Mouse (Mus musculus): Measurements from ENCODE around the gene Higd2a. TPM values are rescaled to one million over a fixed set of nuclear protein-coding genes. Genes with fewer than 3 reads are reported as not detected.

Higd2a gene
- total and polyA plus RNA-seq, 3 experiments = 51.6 to 106 (median 86.0) TPM

DNA sequence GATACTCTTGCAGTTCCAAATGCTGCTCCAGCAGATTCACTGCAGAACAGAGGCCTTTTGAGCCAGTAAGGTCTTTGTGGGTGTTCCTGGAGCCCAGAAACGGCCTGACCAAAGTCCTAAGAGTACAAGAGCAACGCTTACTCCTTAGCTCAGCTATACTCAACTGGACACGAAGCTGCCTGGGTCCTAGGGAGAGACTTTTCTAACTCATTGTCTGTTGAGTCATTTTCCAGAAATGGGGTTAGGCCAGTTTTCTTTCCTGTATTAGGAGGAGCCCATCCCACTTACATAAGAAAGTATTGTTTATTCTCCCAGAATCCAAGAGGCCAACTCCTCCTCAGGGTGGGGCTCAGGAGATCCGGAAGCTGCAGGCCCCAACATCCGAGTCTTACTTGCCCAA, 15.4 kb downstream of the Higd2a start:
- H3K4me2 ChIP-seq (ENCODE audit: insufficient read depth, low read depth, poor library complexity, severe bottlenecking) = no peak overlapping the region
- no peak overlapping the region for H3K9ac ChIP-seq (ENCODE audit: insufficient read depth, low read depth)
- no peaks in the 10 kb centered on the region for H3K79me2 ChIP-seq (replicated peaks; ENCODE audit: control insufficient read depth, extremely low read depth, insufficient read depth, poor library complexity, severe bottlenecking)
- dilution Hi-C loops (cut with MboI; ENCODE audit: extremely low pct_ligation_motif_present, extremely low pct_unique_long_range_greater_than_20kb, low sequenced_read_pairs) = no loop called here
- H3K27me3 ChIP-seq (replicated peaks) = no peaks in the 10 kb centered on the region
- H3K36me3 ChIP-seq (replicated peaks in 1 of 2; ENCODE audit: control insufficient read depth in 1 of 2, insufficient read depth in 1 of 2, low read length in 1 of 2) = peaks cover 0 to 24% of the 10 kb centered on the region in 2 experiments
- no peaks in the 10 kb centered on the region for H3K9me3 ChIP-seq (replicated peaks; ENCODE audit: low read length)
- TF ChIP-seq BHLHE40 (IDR thresholded peaks at IDR 0.05; ENCODE audit: low read depth, low read length) = no peak
- TF ChIP-seq POLR2A (IDR thresholded peaks at IDR 0.05; ENCODE audit: low read depth, low read length) = no peak
- no peak for TF ChIP-seq CHD1 (IDR thresholded peaks at IDR 0.05; ENCODE audit: low read depth, low read length)
- no peak for TF ChIP-seq ELF1 (IDR thresholded peaks at IDR 0.05; ENCODE audit: low read depth, low read length)
- no peak for TF ChIP-seq PAX5 (IDR thresholded peaks at IDR 0.05; ENCODE audit: low read length)
- no peak for TF ChIP-seq UBTF (IDR thresholded peaks at IDR 0.05; ENCODE audit: low read depth, low read length)
- no peak for TF ChIP-seq MEF2A (IDR thresholded peaks at IDR 0.05; ENCODE audit: borderline replicate concordance, low read depth, low read length)
- TF ChIP-seq POLR2AphosphoS2 (IDR thresholded peaks at IDR 0.05; ENCODE audit: low read depth, low read length) = no peak
- no peak for TF ChIP-seq IRF4 (IDR thresholded peaks at IDR 0.05; ENCODE audit: low read depth, low read length)
- TF ChIP-seq MAX (IDR thresholded peaks at IDR 0.05; ENCODE audit: low read length) = no peak
- DNase-seq (ENCODE audit: extremely low read depth) = no peak
- in situ Hi-C loops (cut with MboI; ENCODE audit: low pct_ligation_motif_present, low pct_unique_long_range_greater_than_20kb, low sequenced_read_pairs) = no loop called here
- H3K4me3 ChIP-seq (replicated peaks in 1 of 3; ENCODE audit: low read depth in 2 of 3, low read length in 2 of 3, poor library complexity in 1 of 3) = no peak overlapping the region
- peaks cover 0 to under 1% of the 10 kb centered on the region in 2 experiments; a peak in 1 of 4 replicates for H3K4me1 ChIP-seq (ENCODE audit: control insufficient read depth in 1 of 2, insufficient read depth in 2 of 2)
- H3K27ac ChIP-seq (ENCODE audit: insufficient read depth, low read depth) = no peak overlapping the region

DNA sequence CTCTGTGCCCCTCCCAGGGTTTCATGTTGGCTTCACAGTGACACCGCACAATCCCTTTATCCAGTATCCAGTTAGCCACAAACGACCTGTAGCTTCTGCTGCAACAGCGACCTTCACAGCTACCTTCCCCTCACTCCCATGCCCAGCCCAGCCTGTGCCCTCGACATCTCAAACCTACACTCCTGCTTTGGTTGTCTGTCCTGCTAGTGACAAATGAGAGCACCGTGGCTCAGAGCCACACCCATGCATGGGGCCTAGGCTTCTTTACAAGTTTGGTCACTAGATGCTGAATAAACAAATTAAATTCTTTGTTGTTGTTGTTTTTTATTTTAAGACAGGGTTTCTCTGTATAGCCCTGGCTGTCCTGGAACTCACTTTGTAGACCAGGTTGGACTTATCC, 17.2 kb downstream of the Higd2a start:
- Histone ChIP-seq H3K27ac (ENCODE audit: insufficient read depth, low read depth) (no peak overlapping the region), H3K4me2 (ENCODE audit: insufficient read depth, low read depth, poor library complexity, severe bottlenecking) (no peak overlapping the region), H3K9ac (ENCODE audit: insufficient read depth, low read depth) (no peak overlapping the region)

More for the DNA sequence above, 17.2 kb downstream of the Higd2a start:
- Histone ChIP-seq H3K36me3 (replicated peaks in 1 of 2; ENCODE audit: control insufficient read depth in 1 of 2, insufficient read depth in 1 of 2, low read length in 1 of 2) (peaks cover 0 to 18% of the 10 kb centered on the region in 2 experiments), H3K79me2 (replicated peaks; ENCODE audit: control insufficient read depth, extremely low read depth, insufficient read depth, poor library complexity, severe bottlenecking) (no peaks in the 10 kb centered on the region), H3K4me1 (ENCODE audit: control insufficient read depth in 1 of 2, insufficient read depth in 2 of 2) (peaks cover 0 to 10% of the 10 kb centered on the region in 2 experiments; a peak in 2 of 4 replicates), H3K4me3 (replicated peaks in 1 of 3; ENCODE audit: low read depth in 2 of 3, low read length in 2 of 3, poor library complexity in 1 of 3) (no peak overlapping the region), H3K27me3 (replicated peaks) (no peaks in the 10 kb centered on the region), H3K9me3 (replicated peaks; ENCODE audit: low read length) (no peaks in the 10 kb centered on the region)
- dilution Hi-C loops (cut with MboI; ENCODE audit: extremely low pct_ligation_motif_present, extremely low pct_unique_long_range_greater_than_20kb, low sequenced_read_pairs) = no loop called here
- DNase-seq (ENCODE audit: extremely low read depth) = no peak
- TF ChIP-seq MAZ (IDR thresholded peaks at IDR 0.05; ENCODE audit: low read depth, low read length) (no peak), ZC3H11A (IDR thresholded peaks at IDR 0.05; ENCODE audit: low read depth, low read length) (no peak), NELFE (IDR thresholded peaks at IDR 0.05; ENCODE audit: low read depth, low read length) (no peak), SIN3A (IDR thresholded peaks at IDR 0.05; ENCODE audit: low read length) (no peak), CTCF (conservative IDR thresholded peaks at IDR 0.05 in 1 of 2, IDR thresholded peaks at IDR 0.05 in 1 of 2; ENCODE audit: low read depth in 2 of 2, low read length in 2 of 2) (no peak), EP300 (IDR thresholded peaks at IDR 0.05; ENCODE audit: low read length) (no peak), MYC (IDR thresholded peaks at IDR 0.05; ENCODE audit: low read depth, low read length) (no peak), SMC3 (IDR thresholded peaks at IDR 0.05; ENCODE audit: low read depth, low read length) (no peak), TCF12 (IDR thresholded peaks at IDR 0.05; ENCODE audit: low read depth, low read length) (no peak), POLR2A (IDR thresholded peaks at IDR 0.05; ENCODE audit: low read depth, low read length) (no peak), KAT2A (IDR thresholded peaks at IDR 0.05; ENCODE audit: insufficient replicate concordance, low read length) (no peak), ELF1 (IDR thresholded peaks at IDR 0.05; ENCODE audit: low read depth, low read length) (no peak), RAD21 (IDR thresholded peaks at IDR 0.05; ENCODE audit: low read depth, low read length) (no peak), TBP (conservative IDR thresholded peaks at IDR 0.05; ENCODE audit: low read depth, low read length) (no peak)
- in situ Hi-C loops (cut with MboI; ENCODE audit: low pct_ligation_motif_present, low pct_unique_long_range_greater_than_20kb, low sequenced_read_pairs) = no loop called here

Data from CH12.LX (cell line).